8 mouse cellular contexts compared by ENCODE assay signal in genomic region chr17:27908206-27908887, GRCm38 (mm10). TPM values are rescaled to one million over a fixed set of nuclear protein-coding genes. Genes with fewer than 3 reads are reported as not detected.
A peak's percentile ranks its signal among the peaks of the same experiment; 100 is the strongest.
DNase-seq lines count a peak whose midpoint lies in the region; ATAC-seq and TF ChIP-seq lines count a peak whose summit lies in the region.

No protein-coding gene starts in this region.

- DNase-seq in left cerebral cortex, adult 2 months (ENCODE audit: extremely low spot score in 1 of 2, low spot score in 2 of 2): no peak
- DNase-seq in left cerebral cortex, postnatal 10 days (ENCODE audit: extremely low spot score in 1 of 2, low spot score in 2 of 2): no peak
- peak; percentile 69 for DNase-seq in T-cell, adult 2 months (ENCODE audit: low spot score)
- DNase-seq in limb, embryonic 11.5 days (ENCODE audit: low spot score): peak; percentile 51
- no peak for DNase-seq in ovary, postnatal 36 days (ENCODE audit: low spot score)
- no peak for DNase-seq in layer of hippocampus, postnatal 36 days

- 0% methylated on average over 12 of the region's 12 CpGs for whole genome bisulfite sequencing in forebrain, embryonic 15.5 days
- 0% methylated on average over 12 of the region's 12 CpGs for WGBS in limb, embryonic 11.5 days

- intact Hi-C loops in left cerebral cortex, adult 2 months (cut with DNase I): loop anchor here (2.0 to 5.0 kb wide), 4 partner anchors 66 to 170 kb away; no protein-coding TSS in a partner anchor
- intact Hi-C loops in left cerebral cortex, postnatal 10 days (cut with DNase I): loop anchor here (5.0 to 10.0 kb wide), 4 partner anchors 66 to 164 kb away; no protein-coding TSS in a partner anchor

- no peaks in the 10 kb centered on the region for H3K9me3 ChIP-seq in forebrain, embryonic 15.5 days
- no peaks in the 10 kb centered on the region for H3K9me3 ChIP-seq in limb, embryonic 11.5 days (ENCODE audit: control insufficient read depth, low read length)

- H3K27me3 ChIP-seq in forebrain, embryonic 15.5 days: no peaks in the 10 kb centered on the region
- H3K27me3 ChIP-seq in limb, embryonic 11.5 days (ENCODE audit: control insufficient read depth, insufficient read depth, low read length): no peaks in the 10 kb centered on the region
- H3K27me3 ChIP-seq in myocyte (ENCODE audit: control insufficient read depth, insufficient read depth, insufficient read length): no peaks in the 10 kb centered on the region

- peak overlapping the region; percentile 76 for H3ac ChIP-seq in myocyte (ENCODE audit: control insufficient read depth, insufficient read length)

- no peak for ATAC-seq in forebrain, embryonic 15.5 days (replicated peaks)
- ATAC-seq in limb, embryonic 11.5 days (ENCODE audit: insufficient number of reproducible peaks, low FRiP score, low TSS enrichment, low read depth): no peak

- peaks cover 44% of the 10 kb centered on the region for H3K4me1 ChIP-seq in forebrain, embryonic 15.5 days
- peaks cover 11% of the 10 kb centered on the region for H3K4me1 ChIP-seq in limb, embryonic 11.5 days (ENCODE audit: control insufficient read depth, insufficient read depth, low read length)

- peak overlapping the region; percentile 90 for H3K4me3 ChIP-seq in left cerebral cortex, adult 2 months
- H3K4me3 ChIP-seq in forebrain, embryonic 15.5 days: peak overlapping the region; percentile 98
- peak overlapping the region; percentile 97 for H3K4me3 ChIP-seq in limb, embryonic 11.5 days (ENCODE audit: low read depth, low read length)
- peak overlapping the region; percentile 73 for H3K4me3 ChIP-seq in myocyte

- H3K4me2 ChIP-seq in forebrain, embryonic 15.5 days (replicated peaks): peak overlapping the region; percentile 93
- peak overlapping the region; percentile 82 for H3K4me2 ChIP-seq in limb, embryonic 11.5 days (ENCODE audit: low read depth, severe bottlenecking)
- peak overlapping the region; percentile 100 for H3K4me2 ChIP-seq in myocyte (ENCODE audit: low read depth)

- peak overlapping the region; percentile 90 for H3K27ac ChIP-seq in left cerebral cortex, adult 2 months
- peak overlapping the region; percentile 88 for H3K27ac ChIP-seq in forebrain, embryonic 15.5 days (replicated peaks)
- peak overlapping the region; percentile 68 for H3K27ac ChIP-seq in limb, embryonic 11.5 days (replicated peaks; ENCODE audit: low read depth, low read length)

- H3K36me3 ChIP-seq in forebrain, embryonic 15.5 days: peaks cover 11% of the 10 kb centered on the region
- H3K36me3 ChIP-seq in limb, embryonic 11.5 days (ENCODE audit: control insufficient read depth, insufficient read depth, low read length): peaks cover 5% of the 10 kb centered on the region; the same call in 1 of the 2 replicates
- H3K36me3 ChIP-seq in myocyte (ENCODE audit: control insufficient read depth, insufficient read depth): peaks cover 4% of the 10 kb centered on the region

- peaks cover 20% of the 10 kb centered on the region for H3K79me2 ChIP-seq in myocyte (ENCODE audit: control insufficient read depth, insufficient read depth)

- TF ChIP-seq POLR2A in myocyte (IDR thresholded peaks at IDR 0.05; ENCODE audit: insufficient read length, low read depth): no peak

- H3K9ac ChIP-seq in forebrain, embryonic 15.5 days (replicated peaks): peak overlapping the region; percentile 71
- H3K9ac ChIP-seq in limb, embryonic 11.5 days (ENCODE audit: low read length): peak overlapping the region; percentile 88

- peak; percentile 59; the same call in 1 of the 2 replicates for TF ChIP-seq CTCF in left cerebral cortex, adult 2 months (IDR thresholded peaks at IDR 0.05)

TF ChIP-seq in myocyte, 11 proteins besides CTCF, POLR2A, EP300 and RAD21:
- no peak for TF ChIP-seq MAX (IDR thresholded peaks at IDR 0.05; ENCODE audit: low read depth)
- TF ChIP-seq POLR2AphosphoS2 (IDR thresholded peaks at IDR 0.05; ENCODE audit: insufficient read length, low read depth): no peak
- TF ChIP-seq TCF12 (IDR thresholded peaks at IDR 0.05; ENCODE audit: insufficient read depth, poor library complexity, severe bottlenecking): no peak
- TF ChIP-seq CEBPB (IDR thresholded peaks at IDR 0.05; ENCODE audit: insufficient read depth, poor library complexity, severe bottlenecking): no peak
- TF ChIP-seq USF1 (IDR thresholded peaks at IDR 0.05; ENCODE audit: low read depth): no peak
- TF ChIP-seq MYOD1 (IDR thresholded peaks at IDR 0.05; ENCODE audit: control insufficient read depth in 1 of 3, insufficient read length in 2 of 3, low read depth in 2 of 3): no peak
- no peak for TF ChIP-seq TCF3 (IDR thresholded peaks at IDR 0.05; ENCODE audit: insufficient read length, low read depth)
- no peak for TF ChIP-seq REST (IDR thresholded peaks at IDR 0.05; ENCODE audit: insufficient read depth, insufficient read length)
- no peak for TF ChIP-seq SRF (IDR thresholded peaks at IDR 0.05; ENCODE audit: control insufficient read depth, insufficient read length, low read depth)
- no peak for TF ChIP-seq E2F4 (IDR thresholded peaks at IDR 0.05; ENCODE audit: insufficient read depth)
- TF ChIP-seq MYOG (IDR thresholded peaks at IDR 0.05; ENCODE audit: control insufficient read depth in 1 of 3, insufficient read depth in 1 of 3, insufficient read length in 2 of 3, low read depth in 2 of 3): no peak

RNA-seq across cellular contexts. Expression of gene Anks1, which starts 0.8 kb away (rescaled TPM):
- 10 to 100 TPM; 36.6 to 54.9 TPM for total RNA-seq in left cerebral cortex, adult 2 months (2021)
- total RNA-seq in left cerebral cortex, postnatal 10 days (2021): 10 to 100 TPM; 37.3 to 37.7 TPM
- polyA plus RNA-seq in forebrain, embryonic 15.5 days (2015; fragmentation: Nextera tagmentation; extraction: Ambion mirVana): 35.3 and 38.6 TPM in 2 replicates
- 12.1 and 13.4 TPM in 2 replicates for polyA plus RNA-seq in limb, embryonic 11.5 days (2014; fragmentation: Nextera tagmentation; extraction: Ambion mirVana)
- polyA plus RNA-seq in myocyte (2012; fragmentation: generic; extraction: Trizol): 10.0 TPM
- total RNA-seq in layer of hippocampus, postnatal 36 days (2021): 10 to 100 TPM; 39.9 to 40.4 TPM

RNA-seq across cellular contexts. Expression of gene Taf11, which starts 1.3 kb away (rescaled TPM):
- 10 to 100 TPM; 45.6 to 51.1 TPM for total RNA-seq in left cerebral cortex, adult 2 months (2021)
- 10 to 100 TPM; 35.2 to 38.3 TPM for total RNA-seq in left cerebral cortex, postnatal 10 days (2021)
- polyA plus RNA-seq in forebrain, embryonic 15.5 days (2015; fragmentation: Nextera tagmentation; extraction: Ambion mirVana): 71.7 and 73.2 TPM in 2 replicates
- 104 and 109 TPM in 2 replicates for polyA plus RNA-seq in limb, embryonic 11.5 days (2014; fragmentation: Nextera tagmentation; extraction: Ambion mirVana)
- 28.9 TPM for polyA plus RNA-seq in myocyte (2012; fragmentation: generic; extraction: Trizol)
- 10 to 100 TPM; 34.6 to 37.4 TPM for total RNA-seq in layer of hippocampus, postnatal 36 days (2021)

RNA-seq across cellular contexts. Expression of gene Uhrf1bp1, which starts 52.1 kb away (rescaled TPM):
- 10 to 100 TPM; 20.3 to 20.8 TPM for total RNA-seq in left cerebral cortex, adult 2 months (2021)
- total RNA-seq in left cerebral cortex, postnatal 10 days (2021): 10 to 100 TPM; 22.9 to 23.8 TPM
- polyA plus RNA-seq in forebrain, embryonic 15.5 days (2015; fragmentation: Nextera tagmentation; extraction: Ambion mirVana): 5.2 and 5.3 TPM in 2 replicates
- polyA plus RNA-seq in limb, embryonic 11.5 days (2014; fragmentation: Nextera tagmentation; extraction: Ambion mirVana): 8.2 and 8.5 TPM in 2 replicates
- polyA plus RNA-seq in myocyte (2012; fragmentation: generic; extraction: Trizol): 16.4 TPM
- total RNA-seq in layer of hippocampus, postnatal 36 days (2021): 10 to 100 TPM; 14.5 to 16.9 TPM

Comparison
In these comparisons a context has a peak if more than half of its experiments do, and no peak if none do; other contexts are left out.
1. DNase-seq: peak in T-cell, adult 2 months (single experiment) and limb, embryonic 11.5 days (single experiment); none in left cerebral cortex, adult 2 months (0 of 2), left cerebral cortex, postnatal 10 days (0 of 2), ovary, postnatal 36 days (single experiment) and layer of hippocampus, postnatal 36 days (0 of 2).
2. Peak in every context shown above with its lines, with median percentiles within 50 percentile points of each other: H3K27ac ChIP-seq, H3K4me3 ChIP-seq and H3K4me2 ChIP-seq.